ENCODE assay signal across 14 mouse cellular contexts in genomic region chr6:53584718-53585405, GRCm38 (mm10).
DNase-seq lines count a peak whose midpoint lies in the region; ATAC-seq and TF ChIP-seq lines count a peak whose summit lies in the region.
"Had no signal": no experiment of that assay in that cellular context is flagged by ENCODE, and none has a peak within 500 bp of the region (broad histone marks: within the 10 kb centered on the region; RNA-seq: fewer than 3 reads in every experiment).

No protein-coding gene starts in this region.

- H3K27ac ChIP-seq in forebrain, postnatal 0 days (ENCODE audit: low read depth, low read length): no peak overlapping the region
- no peak overlapping the region for H3K27ac ChIP-seq in forebrain, embryonic 14.5 days (ENCODE audit: low read depth, low read length)

- no peak for DNase-seq in forebrain, postnatal 0 days
- DNase-seq in forebrain, embryonic 14.5 days (ENCODE audit: low spot score): no peak
- peak; percentile 18 to 39 for DNase-seq in right cerebral cortex, postnatal 36 days (ENCODE audit: low spot score in 2 of 2)
- no peak for DNase-seq in right cerebral cortex, postnatal 4 days
- no peak for DNase-seq in cerebellum, adult 11-12 months
- DNase-seq in adipocyte (ENCODE audit: low spot score): no peak
- DNase-seq in cerebellum, adult 18-20 months: no peak
- DNase-seq: adrenal gland, postnatal 25 days; cerebellum, adult 9-11 months; gastrocnemius, postnatal 10 days; kidney, adult 2 months; lung, adult 2 months had no signal

- TF ChIP-seq CTCF in forebrain, postnatal 0 days (IDR thresholded peaks at IDR 0.05; ENCODE audit: low read depth): no peak

- H3K4me1 ChIP-seq in forebrain, postnatal 0 days (ENCODE audit: insufficient read depth): peaks cover 21% of the 10 kb centered on the region
- peaks cover 24% of the 10 kb centered on the region for H3K4me1 ChIP-seq in forebrain, embryonic 14.5 days (ENCODE audit: control insufficient read depth, insufficient read depth, low read length)

- 45% methylated on average over 10 of the region's 10 CpGs for WGBS in forebrain, postnatal 0 days
- WGBS in forebrain, embryonic 14.5 days: 59% methylated on average over 10 of the region's 10 CpGs

- no peaks in the 10 kb centered on the region for H3K36me3 ChIP-seq in forebrain, postnatal 0 days (ENCODE audit: insufficient read depth)
- no peaks in the 10 kb centered on the region for H3K36me3 ChIP-seq in forebrain, embryonic 14.5 days (ENCODE audit: control insufficient read depth, insufficient read depth, low read length)

- no peak overlapping the region for H3K4me3 ChIP-seq in forebrain, postnatal 0 days (ENCODE audit: low read depth, low read length)
- H3K4me3 ChIP-seq in forebrain, embryonic 14.5 days (ENCODE audit: low read depth, low read length): no peak overlapping the region

- no peak overlapping the region; the same call in 1 of the 2 replicates for H3K9ac ChIP-seq in forebrain, postnatal 0 days
- H3K9ac ChIP-seq in forebrain, embryonic 14.5 days (ENCODE audit: low read length): no peak overlapping the region

- no peaks in the 10 kb centered on the region for H3K27me3 ChIP-seq in forebrain, postnatal 0 days (ENCODE audit: insufficient read depth, low read length)
- no peaks in the 10 kb centered on the region for H3K27me3 ChIP-seq in forebrain, embryonic 14.5 days (replicated peaks; ENCODE audit: control insufficient read depth, insufficient read depth, low read length)
- H3K27me3 ChIP-seq: Patski had no signal

- H3K4me2 ChIP-seq in forebrain, postnatal 0 days (ENCODE audit: low read depth): 0 out of 2 replicates have a peak overlapping the region, but pooled peaks have one; percentile 43
- H3K4me2 ChIP-seq in forebrain, embryonic 14.5 days (ENCODE audit: low read length): no peak overlapping the region

- no peak for ATAC-seq in forebrain, postnatal 0 days
- ATAC-seq in forebrain, embryonic 14.5 days: no peak
- peak; percentile 91 for ATAC-seq in megakaryocyte progenitor cell, adult 5-6 weeks (replicated peaks; ENCODE audit: poor library complexity)
- ATAC-seq: Patski had no signal

- no peaks in the 10 kb centered on the region for H3K9me3 ChIP-seq in forebrain, postnatal 0 days (ENCODE audit: low read length)
- H3K9me3 ChIP-seq in forebrain, embryonic 14.5 days (replicated peaks; ENCODE audit: control insufficient read depth, low read length): no peaks in the 10 kb centered on the region

Comparison
In these comparisons a context has a peak if more than half of its experiments do, and no peak if none do; other contexts are left out.
1. DNase-seq: peak in right cerebral cortex, postnatal 36 days (2 of 2); none in forebrain, postnatal 0 days (single experiment), forebrain, embryonic 14.5 days (single experiment), right cerebral cortex, postnatal 4 days (single experiment), cerebellum, adult 11-12 months (single experiment), adipocyte (single experiment) and cerebellum, adult 18-20 months (0 of 2).